Mouse (Mus musculus): ENCODE results near the gene Mllt3.

DNA sequence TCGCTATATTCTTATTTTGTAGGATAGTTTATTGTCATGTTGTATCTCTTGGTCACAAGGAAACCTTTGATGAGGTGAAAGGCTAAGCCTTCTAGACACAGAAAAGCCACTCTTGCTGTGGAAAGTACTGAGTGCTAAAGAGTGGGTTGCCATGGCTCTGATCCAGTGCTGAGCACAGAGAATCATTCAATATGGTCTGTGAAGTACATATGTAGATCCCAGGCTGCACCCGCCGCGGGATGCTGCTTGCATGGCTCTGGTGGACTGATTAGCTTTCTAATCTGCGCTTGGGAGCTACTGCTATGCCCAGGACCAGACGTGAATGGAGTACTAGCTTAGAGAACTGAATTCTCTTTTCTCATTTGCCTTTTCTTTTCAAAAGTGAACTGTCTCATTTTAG is 154.5 kb downstream of the Mllt3 start:
- TF ChIP-seq CTCF (IDR thresholded peaks at IDR 0.05; ENCODE audit: low read depth, low read length) (no peak), POLR2A (IDR thresholded peaks at IDR 0.05; ENCODE audit: extremely low read depth, insufficient read depth, low read length) (no peak)

All from liver, adult 2 months (tissue).